Mouse (Mus musculus) neural tube, embryonic 14.5 days (tissue): ENCODE data around the gene Ackr2. TPM values are rescaled to one million over a fixed set of nuclear protein-coding genes. Genes with fewer than 3 reads are reported as not detected.
A peak's percentile ranks its signal among the peaks of the same experiment; 100 is the strongest.

ENCODE experiments used
- ATAC-seq: fragments of 200-750 bp; cut with Nextera tagmentation; 2 replicates; pipeline ENCODE4 v1.8.0; 2017; ENCODE audit warnings: low read depth, mild to moderate bottlenecking, moderate TSS enrichment, moderate library complexity
- H3K27ac ChIP-seq: fragments of 300-500 bp; sonication (generic); 2 replicates; pipeline ENCODE4 v1.5.1; 2014; ENCODE audit warnings: low read depth, mild to moderate bottlenecking, control low read depth, low read length, moderate library complexity, mixed read lengths
- H3K27me3 ChIP-seq: fragments of 300-500 bp; sonication (generic); 2 replicates; pipeline ENCODE4 v1.6.1; 2014; ENCODE audit warnings: low read length; ENCODE audit not compliant: control insufficient read depth, insufficient read depth
- H3K36me3 ChIP-seq: fragments of 300-500 bp; sonication (generic); 2 replicates; pipeline ENCODE4 v1.6.1; 2014; ENCODE audit warnings: low read length, mixed read lengths; ENCODE audit not compliant: control insufficient read depth, insufficient read depth
- H3K4me1 ChIP-seq: fragments of 300-500 bp; sonication (generic); 2 replicates; pipeline ENCODE4 v1.6.1; 2014; ENCODE audit warnings: low read length; ENCODE audit not compliant: control insufficient read depth, insufficient read depth
- H3K4me2 ChIP-seq: fragments of 300-500 bp; sonication (generic); 2 replicates; pipeline ENCODE4 v1.6.1; 2014; ENCODE audit warnings: mild to moderate bottlenecking, low read depth, low read length, control low read depth
- H3K4me3 ChIP-seq: fragments of 300-500 bp; sonication (generic); 2 replicates; pipeline ENCODE4 v1.5.1; 2014; ENCODE audit warnings: low read depth, low read length, control low read depth, mixed read lengths
- H3K9ac ChIP-seq: fragments of 300-500 bp; sonication (generic); replicated peaks from 2 replicates; pipeline ENCODE4 v1.6.1; 2014; ENCODE audit warnings: low read depth, mild to moderate bottlenecking, control low read depth, low read length, mixed read lengths
- H3K9me3 ChIP-seq: fragments of 300-500 bp; sonication (generic); 2 replicates; pipeline ENCODE4 v1.6.1; 2016; ENCODE audit warnings: low read length; ENCODE audit not compliant: control insufficient read depth
- WGBS: fragments of 180-500 bp; shearing (Covaris S2); extraction: QIAGEN DNeasy Blood & Tissue Kit; methylation state at CpG from one replicate; pipeline ENCODE4 v1.1.7; 2014; 5-methylcytosine and 5-hydroxymethylcytosine counted together
- polyA plus RNA-seq: library from polyadenylated mRNA; unstranded; fragments of >200 nt; fragmentation: Nextera tagmentation; extraction: Ambion mirVana; gene quantifications from 2 replicates; pipeline ENCODE4 v1.2.1, GENCODE M21; 2014

Gene Ackr2
- 1.6 and 2.0 TPM in 2 replicates for polyA plus RNA-seq

- no peak for ATAC-seq
- H3K36me3 ChIP-seq = no peaks in the 10 kb centered on the region
These were observed at the start of gene Ackr2 for GRCm38 (mm10) chr9:121898245-121898644. Gene Ackr2 (plus strand): TSS chr9:121898355.

GRCm38 (mm10) chr9:121854246-121854645, 43.9 kb upstream of the Ackr2 start:
- H3K4me1 ChIP-seq = no peaks in the 10 kb centered on the region
- no peaks in the 10 kb centered on the region for H3K9me3 ChIP-seq
- no peak overlapping the region for H3K4me3 ChIP-seq
- no peak for ATAC-seq
- H3K4me2 ChIP-seq = no peak overlapping the region
- H3K27me3 ChIP-seq = no peaks in the 10 kb centered on the region
- no peak overlapping the region for H3K27ac ChIP-seq
- no peaks in the 10 kb centered on the region; the same call in 1 of the 2 replicates for H3K36me3 ChIP-seq
- no peak overlapping the region for H3K9ac ChIP-seq
- 98% methylated on average over 3 of the region's 3 CpGs for WGBS

More at GRCm38 (mm10) chr9:121898245-121898644, at the start of gene Ackr2:
- no peak within 1 kb of the TSS for H3K27ac ChIP-seq
- H3K4me2 ChIP-seq = no peak within 1 kb of the TSS
- H3K9me3 ChIP-seq = no peaks in the 10 kb centered on the region
- no peaks in the 10 kb centered on the region for H3K27me3 ChIP-seq
- H3K4me1 ChIP-seq = no peaks in the 10 kb centered on the region
- no peak within 1 kb of the TSS for H3K4me3 ChIP-seq
- 80% methylated on average over 9 of the region's 9 CpGs for WGBS
- H3K9ac ChIP-seq = no peak within 1 kb of the TSS

GRCm38 (mm10) chr9:121856649-121857416, 41.3 kb upstream of the Ackr2 start:
- Histone ChIP-seq H3K9ac (peak overlapping the region; percentile 84), H3K27ac (peak overlapping the region; percentile 95), H3K4me3 (peak overlapping the region; percentile 78), H3K27me3 (no peaks in the 10 kb centered on the region), H3K36me3 (no peaks in the 10 kb centered on the region), H3K4me1 (no peaks in the 10 kb centered on the region), H3K4me2 (peak overlapping the region; percentile 73), H3K9me3 (no peaks in the 10 kb centered on the region)
- WGBS = 2% methylated on average over 35 of the region's 39 CpGs
- ATAC-seq = peak; percentile 15

- H3K4me2 ChIP-seq = peak overlapping the region; percentile 73
- H3K36me3 ChIP-seq = no peaks in the 10 kb centered on the region
- H3K4me1 ChIP-seq = no peaks in the 10 kb centered on the region
- H3K4me3 ChIP-seq = peak overlapping the region; percentile 78
- no peaks in the 10 kb centered on the region for H3K27me3 ChIP-seq
- H3K27ac ChIP-seq = peak overlapping the region; percentile 95
- peak overlapping the region; percentile 84 for H3K9ac ChIP-seq
- under 1% methylated on average over 69 of the region's 70 CpGs for WGBS
- no peaks in the 10 kb centered on the region for H3K9me3 ChIP-seq
- peak; percentile 98 for ATAC-seq
These were observed 40.5 kb upstream of the Ackr2 start for GRCm38 (mm10) chr9:121857474-121858152.

GRCm38 (mm10) chr9:121858153-121858488, 40.0 kb upstream of the Ackr2 start, which contains the start of gene Higd1a:
Gene Higd1a (minus strand): TSS chr9:121858362.
- WGBS = 10% methylated on average over 6 of the region's 6 CpGs
- H3K27ac ChIP-seq = peak within 1 kb of the TSS; percentile 95
- ATAC-seq = no peak

GRCm38 (mm10) chr9:121859345-121859744, 38.8 kb upstream of the Ackr2 start:
- no peak overlapping the region for H3K9ac ChIP-seq
- no peak overlapping the region for H3K27ac ChIP-seq
- H3K4me2 ChIP-seq = no peak overlapping the region
- no peak for ATAC-seq
- H3K4me3 ChIP-seq = no peak overlapping the region
- no peaks in the 10 kb centered on the region for H3K27me3 ChIP-seq
- no peaks in the 10 kb centered on the region for H3K9me3 ChIP-seq
- no peaks in the 10 kb centered on the region for H3K36me3 ChIP-seq
- no peaks in the 10 kb centered on the region for H3K4me1 ChIP-seq
- 95% methylated on average over 2 of the region's 2 CpGs for WGBS

More at GRCm38 (mm10) chr9:121858153-121858488, 40.0 kb upstream of the Ackr2 start, which contains the start of gene Higd1a:
- no peaks in the 10 kb centered on the region for H3K4me1 ChIP-seq
- H3K9me3 ChIP-seq = no peaks in the 10 kb centered on the region
- H3K9ac ChIP-seq = peak within 1 kb of the TSS; percentile 84
- H3K27me3 ChIP-seq = no peaks in the 10 kb centered on the region
- H3K36me3 ChIP-seq = no peaks in the 10 kb centered on the region
- peak within 1 kb of the TSS; percentile 78 for H3K4me3 ChIP-seq
- H3K4me2 ChIP-seq = peak within 1 kb of the TSS; percentile 73

GRCm38 (mm10) chr9:121860921-121861320, 37.2 kb upstream of the Ackr2 start:
- no peaks in the 10 kb centered on the region for H3K36me3 ChIP-seq
- H3K4me1 ChIP-seq = 0 out of 2 replicates have a peak, but pooled peaks cover 3% of the 10 kb centered on the region
- H3K9me3 ChIP-seq = no peaks in the 10 kb centered on the region
- H3K27me3 ChIP-seq = no peaks in the 10 kb centered on the region
- H3K4me3 ChIP-seq = no peak overlapping the region
- H3K27ac ChIP-seq = no peak overlapping the region
- H3K4me2 ChIP-seq = no peak overlapping the region
- 88% methylated on average over 2 of the region's 2 CpGs for WGBS
- ATAC-seq = no peak
- no peak overlapping the region for H3K9ac ChIP-seq

- Histone ChIP-seq H3K9ac (no peak overlapping the region), H3K27ac (no peak overlapping the region), H3K4me2 (no peak overlapping the region), H3K9me3 (no peaks in the 10 kb centered on the region), H3K4me1 (0 out of 2 replicates have a peak, but pooled peaks cover 3% of the 10 kb centered on the region), H3K27me3 (no peaks in the 10 kb centered on the region), H3K4me3 (no peak overlapping the region), H3K36me3 (no peaks in the 10 kb centered on the region)
- no peak for ATAC-seq
- 75% methylated on average over 4 of the region's 4 CpGs for WGBS
These were observed 33.3 kb upstream of the Ackr2 start for GRCm38 (mm10) chr9:121864837-121865236.
